Mouse (Mus musculus): ENCODE measurements around the gene Slc44a1. TPM values are rescaled to one million over a fixed set of nuclear protein-coding genes. Genes with fewer than 3 reads are reported as not detected.

Slc44a1 gene
- polyA plus RNA-seq, 1 experiment = 0.07 TPM

DNA sequence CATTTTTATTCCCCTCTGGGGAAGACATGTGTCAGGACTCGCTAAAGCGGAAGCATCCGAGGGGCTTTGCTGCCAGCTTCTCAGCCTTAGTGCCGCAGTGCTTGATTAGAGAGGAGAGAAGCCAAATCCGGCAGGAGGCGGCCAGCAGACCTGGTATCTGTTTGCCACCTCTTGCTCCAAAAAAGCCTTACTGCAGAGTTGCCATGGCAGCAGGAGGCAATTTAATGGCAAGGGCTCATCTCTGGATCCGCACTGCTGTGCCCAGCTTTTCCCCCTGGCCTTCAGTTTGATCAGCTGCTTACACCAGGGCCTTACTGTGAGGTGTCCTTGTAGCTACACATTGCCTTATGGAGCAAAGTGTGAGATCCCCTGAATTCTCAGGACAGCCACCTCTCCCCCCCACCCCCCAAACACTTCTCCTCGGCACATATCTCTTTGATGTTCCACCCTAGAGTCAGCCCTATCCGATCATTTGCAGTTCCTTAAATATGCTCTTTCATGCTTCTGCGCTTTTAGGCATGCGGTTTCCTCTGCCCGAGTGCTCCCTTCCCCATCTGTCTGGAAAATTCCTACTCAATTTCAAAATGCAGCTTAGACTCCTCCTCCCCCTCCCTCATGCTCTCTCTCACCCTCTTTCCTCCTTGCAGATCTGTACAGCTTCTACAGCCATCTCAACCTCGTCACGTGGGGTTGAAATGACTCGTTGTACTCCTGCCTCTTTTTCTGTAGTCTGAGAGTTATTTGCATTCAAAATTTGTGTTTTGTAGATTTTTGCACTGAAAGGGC, 72.1 kb downstream of the Slc44a1 start:
- H3K4me3 ChIP-seq (replicated peaks) = no peak overlapping the region
- no peaks in the 10 kb centered on the region for H3K36me3 ChIP-seq (ENCODE audit: control insufficient read depth)
- TF ChIP-seq TAL1 (IDR thresholded peaks at IDR 0.05; ENCODE audit: low read length) = no peak
- TF ChIP-seq GATA1 (IDR thresholded peaks at IDR 0.05; ENCODE audit: low read length) = no peak
- no peaks in the 10 kb centered on the region for H3K4me1 ChIP-seq (ENCODE audit: control insufficient read depth)
- H3K9me3 ChIP-seq (ENCODE audit: control insufficient read depth, low read length) = no peaks in the 10 kb centered on the region
- no peaks in the 10 kb centered on the region for H3K27me3 ChIP-seq (ENCODE audit: control insufficient read depth)

GRCm38 (mm10) chr4:53513276-53514081, 73.3 kb downstream of the Slc44a1 start:
- no peaks in the 10 kb centered on the region for H3K36me3 ChIP-seq (ENCODE audit: control insufficient read depth)
- H3K27me3 ChIP-seq (ENCODE audit: control insufficient read depth) = no peaks in the 10 kb centered on the region
- TF ChIP-seq TAL1 (IDR thresholded peaks at IDR 0.05; ENCODE audit: low read length) (no peak), GATA1 (IDR thresholded peaks at IDR 0.05; ENCODE audit: low read length) (no peak)
- H3K4me1 ChIP-seq (ENCODE audit: control insufficient read depth) = no peaks in the 10 kb centered on the region
- no peaks in the 10 kb centered on the region for H3K9me3 ChIP-seq (ENCODE audit: control insufficient read depth, low read length)
- H3K4me3 ChIP-seq (replicated peaks) = no peak overlapping the region

DNA sequence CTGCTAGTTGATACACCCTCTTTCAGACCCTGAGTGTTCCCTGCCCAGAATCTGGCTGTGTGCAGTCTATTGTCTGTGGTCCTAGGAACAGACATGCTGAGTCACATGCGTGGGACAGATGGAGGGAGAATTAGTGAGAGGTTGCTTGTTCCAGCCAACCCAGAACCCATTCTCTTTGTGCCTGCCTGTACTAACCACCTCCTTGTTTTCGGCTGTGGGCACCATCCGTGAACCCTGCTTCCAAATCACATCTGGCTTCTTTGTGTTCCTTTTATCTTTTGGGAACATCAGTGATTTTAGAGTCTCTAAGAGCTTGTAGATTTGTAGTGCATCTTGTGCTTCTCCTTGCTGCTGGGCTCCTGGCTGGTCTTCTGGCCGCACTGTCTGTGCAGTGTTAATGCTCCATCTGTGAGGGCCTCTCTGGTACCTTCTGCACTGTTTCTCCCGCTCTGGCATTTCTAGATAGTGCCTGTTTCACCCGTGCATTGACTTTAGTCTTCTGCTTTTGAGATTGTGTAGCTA, 75.9 kb downstream of the Slc44a1 start:
- no peak for TF ChIP-seq TAL1 (IDR thresholded peaks at IDR 0.05; ENCODE audit: low read length)
- TF ChIP-seq GATA1 (IDR thresholded peaks at IDR 0.05; ENCODE audit: low read length) = no peak
- Histone ChIP-seq H3K27me3 (ENCODE audit: control insufficient read depth) (no peaks in the 10 kb centered on the region), H3K36me3 (ENCODE audit: control insufficient read depth) (no peaks in the 10 kb centered on the region), H3K9me3 (ENCODE audit: control insufficient read depth, low read length) (no peaks in the 10 kb centered on the region), H3K4me3 (replicated peaks) (no peak overlapping the region), H3K4me1 (ENCODE audit: control insufficient read depth) (no peaks in the 10 kb centered on the region)

DNA sequence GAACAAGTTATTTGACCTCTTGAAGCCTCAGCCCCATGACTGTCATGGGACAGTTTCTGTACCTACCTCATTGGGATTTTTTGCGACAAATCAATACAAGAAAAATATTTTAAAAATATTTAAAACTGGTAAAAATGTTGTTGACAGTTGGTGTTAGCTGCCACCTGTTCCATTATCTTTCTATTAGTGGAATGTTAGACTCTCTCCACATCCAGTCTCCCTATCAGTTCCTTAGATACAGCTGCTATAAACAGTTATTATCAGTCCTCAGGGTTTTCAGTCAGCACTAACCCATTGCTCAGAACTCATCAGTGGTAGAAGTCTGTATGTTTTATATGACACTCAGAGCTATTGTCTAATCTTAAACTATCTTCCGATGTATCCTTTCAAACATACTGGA, 79.2 kb downstream of the Slc44a1 start:
- Histone ChIP-seq H3K4me1 (ENCODE audit: control insufficient read depth) (no peaks in the 10 kb centered on the region), H3K27me3 (ENCODE audit: control insufficient read depth) (no peaks in the 10 kb centered on the region), H3K36me3 (ENCODE audit: control insufficient read depth) (no peaks in the 10 kb centered on the region), H3K9me3 (ENCODE audit: control insufficient read depth, low read length) (no peaks in the 10 kb centered on the region), H3K4me3 (replicated peaks) (no peak overlapping the region)
- TF ChIP-seq TAL1 (IDR thresholded peaks at IDR 0.05; ENCODE audit: low read length) = no peak
- no peak for TF ChIP-seq GATA1 (IDR thresholded peaks at IDR 0.05; ENCODE audit: low read length)

DNA sequence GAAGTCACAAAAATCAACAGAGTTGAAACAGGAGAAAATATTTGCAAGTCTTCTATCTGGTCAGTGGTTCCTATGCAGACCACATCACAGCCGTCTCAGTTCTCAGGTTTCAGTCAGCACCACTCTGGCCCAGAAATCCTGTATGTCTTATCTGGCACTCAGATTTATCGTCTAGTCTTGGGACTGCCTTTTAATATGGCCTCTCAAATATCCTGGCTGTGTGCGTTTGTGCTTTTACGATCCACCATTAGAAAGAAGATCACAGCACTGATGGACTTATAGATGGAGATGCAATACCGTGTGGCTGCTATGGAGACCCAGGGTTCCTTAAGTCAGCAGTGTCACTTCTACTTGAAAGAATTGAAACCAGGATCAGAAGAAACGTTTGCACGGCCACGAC, 80.8 kb downstream of the Slc44a1 start:
- no peaks in the 10 kb centered on the region for H3K9me3 ChIP-seq (ENCODE audit: control insufficient read depth, low read length)
- no peaks in the 10 kb centered on the region for H3K27me3 ChIP-seq (ENCODE audit: control insufficient read depth)
- no peak overlapping the region for H3K4me3 ChIP-seq (replicated peaks)
- H3K36me3 ChIP-seq (ENCODE audit: control insufficient read depth) = no peaks in the 10 kb centered on the region
- no peaks in the 10 kb centered on the region for H3K4me1 ChIP-seq (ENCODE audit: control insufficient read depth)
- TF ChIP-seq GATA1 (IDR thresholded peaks at IDR 0.05; ENCODE audit: low read length) = no peak
- TF ChIP-seq TAL1 (IDR thresholded peaks at IDR 0.05; ENCODE audit: low read length) = no peak

- TF ChIP-seq GATA1 (IDR thresholded peaks at IDR 0.05; ENCODE audit: low read length) = no peak
- TF ChIP-seq TAL1 (IDR thresholded peaks at IDR 0.05; ENCODE audit: low read length) = no peak
- Histone ChIP-seq H3K4me3 (replicated peaks) (no peak overlapping the region), H3K36me3 (ENCODE audit: control insufficient read depth) (no peaks in the 10 kb centered on the region), H3K9me3 (ENCODE audit: control insufficient read depth, low read length) (no peaks in the 10 kb centered on the region), H3K4me1 (ENCODE audit: control insufficient read depth) (no peaks in the 10 kb centered on the region), H3K27me3 (ENCODE audit: control insufficient read depth) (no peaks in the 10 kb centered on the region)
These were observed 82.4 kb downstream of the Slc44a1 start for GRCm38 (mm10) chr4:53522655-53523054.

DNA sequence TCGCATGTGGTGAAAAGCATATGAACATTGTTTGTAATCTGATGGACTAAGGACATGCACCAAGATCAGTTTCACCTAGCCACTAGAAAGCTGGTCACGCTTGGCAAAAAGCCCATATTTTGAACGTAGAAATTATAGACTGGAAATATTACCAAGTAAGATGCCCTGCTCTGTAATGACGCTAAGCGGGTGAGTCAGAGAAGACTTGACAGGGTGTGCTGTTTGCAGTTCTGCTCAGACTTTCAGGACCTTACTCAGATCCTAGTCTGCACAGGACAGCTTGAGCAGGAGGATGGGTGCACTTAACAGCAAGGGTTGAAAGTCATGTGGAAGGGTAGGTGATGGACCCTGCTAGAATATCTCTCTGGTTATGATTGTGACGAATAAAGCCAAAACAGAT, 85.3 kb downstream of the Slc44a1 start:
- no peaks in the 10 kb centered on the region for H3K36me3 ChIP-seq (ENCODE audit: control insufficient read depth)
- no peaks in the 10 kb centered on the region for H3K27me3 ChIP-seq (ENCODE audit: control insufficient read depth)
- no peak overlapping the region for H3K4me3 ChIP-seq (replicated peaks)
- no peaks in the 10 kb centered on the region for H3K4me1 ChIP-seq (ENCODE audit: control insufficient read depth)
- TF ChIP-seq GATA1 (IDR thresholded peaks at IDR 0.05; ENCODE audit: low read length) (no peak), TAL1 (IDR thresholded peaks at IDR 0.05; ENCODE audit: low read length) (no peak)
- no peaks in the 10 kb centered on the region for H3K9me3 ChIP-seq (ENCODE audit: control insufficient read depth, low read length)

- Histone ChIP-seq H3K9me3 (ENCODE audit: control insufficient read depth, low read length) (no peaks in the 10 kb centered on the region), H3K36me3 (ENCODE audit: control insufficient read depth) (no peaks in the 10 kb centered on the region), H3K4me3 (replicated peaks) (no peak overlapping the region), H3K27me3 (ENCODE audit: control insufficient read depth) (no peaks in the 10 kb centered on the region), H3K4me1 (ENCODE audit: control insufficient read depth) (no peaks in the 10 kb centered on the region)
- TF ChIP-seq GATA1 (IDR thresholded peaks at IDR 0.05; ENCODE audit: low read length) = no peak
- TF ChIP-seq TAL1 (IDR thresholded peaks at IDR 0.05; ENCODE audit: low read length) = no peak
These were observed 85.8 kb downstream of the Slc44a1 start for GRCm38 (mm10) chr4:53525994-53526393.

- no peaks in the 10 kb centered on the region for H3K36me3 ChIP-seq (ENCODE audit: control insufficient read depth)
- H3K4me1 ChIP-seq (ENCODE audit: control insufficient read depth) = no peaks in the 10 kb centered on the region
- no peak overlapping the region for H3K4me3 ChIP-seq (replicated peaks)
- no peaks in the 10 kb centered on the region for H3K27me3 ChIP-seq (ENCODE audit: control insufficient read depth)
- no peaks in the 10 kb centered on the region for H3K9me3 ChIP-seq (ENCODE audit: control insufficient read depth, low read length)
- no peak for TF ChIP-seq TAL1 (IDR thresholded peaks at IDR 0.05; ENCODE audit: low read length)
- no peak for TF ChIP-seq GATA1 (IDR thresholded peaks at IDR 0.05; ENCODE audit: low read length)
These were observed 86.2 kb downstream of the Slc44a1 start for GRCm38 (mm10) chr4:53526446-53526845.
